Mouse (Mus musculus): ENCODE results near the gene Ier5.

Gene Ier5

DNA sequence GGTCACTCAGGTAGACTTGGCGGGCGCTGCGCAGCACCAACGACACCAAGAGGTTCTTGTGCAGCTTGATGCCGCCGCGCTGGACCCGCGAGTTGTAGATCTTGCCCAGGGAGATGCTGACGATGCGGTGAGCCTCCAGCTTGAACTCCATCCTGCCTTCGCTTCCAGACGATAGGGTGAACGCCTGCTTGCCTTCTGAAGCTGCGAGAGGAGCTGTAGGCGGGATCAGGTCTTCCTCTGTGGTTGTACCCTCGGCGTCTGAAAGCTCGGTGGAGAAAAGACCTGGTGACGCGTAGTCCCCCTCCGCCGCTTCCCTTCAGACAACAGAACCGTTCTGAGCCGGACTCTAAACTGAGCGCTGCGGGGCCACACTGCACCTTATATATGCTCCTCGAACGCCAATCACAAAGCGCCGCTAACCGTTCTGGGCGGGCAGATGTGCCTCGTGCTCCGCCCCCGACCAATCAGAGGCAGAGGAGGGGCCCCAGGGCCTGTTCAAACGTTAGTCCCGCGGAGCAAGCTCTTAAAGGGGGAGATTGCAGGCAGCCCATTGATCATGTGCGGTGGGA is at the start of gene Ier5:
Gene Ier5 (minus strand): TSS at position 357 of the 569 bp plus-strand sequence.
- DNase-seq (ENCODE audit: low spot score in 2 of 2), result peak; percentile 95 to 96

DNA sequence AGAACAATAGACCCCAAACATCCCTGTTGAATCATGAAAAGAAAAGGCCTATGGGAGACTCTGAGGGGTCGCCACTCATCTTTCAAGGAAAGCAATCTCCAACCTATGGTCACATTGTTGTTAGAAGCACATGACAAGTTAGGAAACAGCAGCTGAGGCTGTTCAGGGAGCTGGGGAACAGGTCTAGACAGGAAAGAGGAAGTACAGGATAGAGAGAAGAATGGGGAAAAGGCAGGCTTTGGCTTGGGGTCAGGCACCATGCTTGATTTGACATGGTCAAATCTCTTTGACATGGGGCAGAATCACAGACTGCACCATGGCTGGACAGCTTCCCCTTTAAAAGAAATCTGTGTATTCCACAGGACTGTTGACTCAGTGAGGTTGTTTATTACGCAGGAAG is 47.8 kb upstream of the Ier5 start:
- DNase-seq (ENCODE audit: low spot score in 2 of 2), result no peak

DNA sequence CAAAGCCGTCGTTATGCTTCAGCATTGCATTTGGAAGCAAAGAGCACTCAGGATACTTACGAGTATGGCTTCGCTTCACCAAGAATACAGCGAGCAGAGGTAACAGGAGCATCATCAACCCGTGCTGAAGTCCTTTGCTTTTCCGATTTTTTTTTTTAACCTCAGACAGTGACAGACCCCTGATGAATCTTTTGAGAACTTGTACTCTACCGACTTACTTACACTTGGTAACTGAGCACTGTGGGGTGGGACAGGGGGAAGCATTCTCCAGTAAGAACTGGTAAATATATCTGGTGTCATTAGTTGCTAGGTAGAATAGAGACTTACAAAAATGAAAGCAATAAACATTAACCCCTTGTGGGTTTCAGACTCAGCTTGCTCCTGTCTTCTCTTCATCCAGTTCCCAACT is 47.1 kb upstream of the Ier5 start, which contains the start of gene Mr1:
Gene Mr1 (minus strand): TSS at position 243 of the 409 bp plus-strand sequence.
- DNase-seq (ENCODE audit: low spot score in 2 of 2), result no peak

DNA sequence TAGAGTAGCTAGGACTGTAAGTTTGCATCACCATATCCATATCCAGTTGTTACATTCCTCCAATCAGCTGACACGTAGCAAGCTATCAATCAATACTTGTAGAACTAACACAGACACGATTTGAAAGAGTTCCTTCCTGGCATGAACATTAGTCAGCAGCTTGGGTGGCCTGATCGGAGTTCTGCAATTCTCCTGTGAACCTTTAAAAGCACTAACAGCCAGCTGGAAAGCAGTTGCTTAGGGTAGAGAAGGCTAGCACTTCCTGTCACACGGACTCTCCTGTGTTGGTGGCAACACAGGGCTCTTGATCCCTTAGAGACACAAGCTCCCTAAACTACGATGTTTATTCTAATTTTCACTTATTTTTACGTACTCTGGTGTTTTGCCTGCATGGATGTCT is 46.2 kb upstream of the Ier5 start:
- no peak for DNase-seq (ENCODE audit: low spot score in 2 of 2)

DNA sequence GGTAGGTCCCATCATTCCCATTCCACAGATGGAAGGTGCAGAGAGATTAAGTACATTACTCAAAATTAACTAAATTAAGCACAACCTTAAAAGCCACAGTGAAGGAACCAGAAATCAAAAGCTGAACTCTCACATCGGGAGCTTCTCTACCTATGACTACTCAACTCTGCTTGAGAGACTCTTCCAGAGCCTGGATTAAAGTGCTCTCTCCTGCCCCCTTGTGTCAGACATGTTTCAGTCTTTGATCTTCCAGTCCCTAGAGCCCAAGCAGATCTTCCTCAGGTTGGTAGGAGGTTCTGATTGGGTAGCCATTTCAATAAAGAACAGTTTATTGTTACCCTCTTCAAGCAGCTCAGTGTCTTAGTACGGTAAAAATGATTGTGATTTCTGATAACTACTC is 40.6 kb upstream of the Ier5 start:
- DNase-seq (ENCODE audit: low spot score in 2 of 2), result peak in 1 of 2 experiments; percentile 66

DNA sequence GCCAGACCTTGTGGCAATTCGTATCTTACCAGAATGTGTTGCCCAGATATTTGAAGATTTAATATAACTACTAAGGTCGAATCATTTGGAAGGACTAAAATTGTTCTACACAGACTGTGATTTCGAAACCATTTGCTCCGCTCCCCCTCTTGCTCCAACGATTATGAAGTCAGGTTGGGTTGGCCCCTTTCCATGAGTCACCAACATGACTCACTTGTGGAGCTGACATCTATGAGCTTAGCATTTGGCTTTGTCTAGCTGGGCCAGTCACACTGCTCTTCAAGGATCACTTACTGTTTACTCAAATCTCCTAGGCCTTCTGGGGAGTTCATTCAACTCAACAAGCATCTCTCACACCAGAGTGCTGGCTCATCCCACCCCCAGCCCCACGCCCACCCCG is 39.4 kb upstream of the Ier5 start:
- no peak for DNase-seq (ENCODE audit: low spot score in 2 of 2)

DNA sequence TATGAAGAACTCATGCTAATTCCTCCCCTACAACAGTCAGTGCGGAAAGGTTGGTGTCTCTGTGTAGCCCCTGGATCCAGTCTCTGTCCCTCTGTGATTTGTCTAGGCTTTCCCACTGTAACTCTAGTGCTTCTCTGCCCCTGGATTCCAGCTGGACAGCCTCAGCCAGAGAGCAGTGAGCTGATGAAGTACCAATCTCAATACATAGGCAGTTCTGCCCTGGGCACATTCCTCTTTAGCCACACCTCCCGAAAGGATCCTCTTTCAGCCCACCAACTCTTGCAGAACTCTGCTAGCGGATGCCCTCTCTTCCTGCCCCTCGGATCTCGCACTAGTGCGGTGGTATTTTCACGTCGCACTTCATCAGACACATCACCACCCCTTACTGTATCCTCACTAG is 35.4 kb upstream of the Ier5 start:
- no peak for DNase-seq (ENCODE audit: low spot score in 2 of 2)

DNA sequence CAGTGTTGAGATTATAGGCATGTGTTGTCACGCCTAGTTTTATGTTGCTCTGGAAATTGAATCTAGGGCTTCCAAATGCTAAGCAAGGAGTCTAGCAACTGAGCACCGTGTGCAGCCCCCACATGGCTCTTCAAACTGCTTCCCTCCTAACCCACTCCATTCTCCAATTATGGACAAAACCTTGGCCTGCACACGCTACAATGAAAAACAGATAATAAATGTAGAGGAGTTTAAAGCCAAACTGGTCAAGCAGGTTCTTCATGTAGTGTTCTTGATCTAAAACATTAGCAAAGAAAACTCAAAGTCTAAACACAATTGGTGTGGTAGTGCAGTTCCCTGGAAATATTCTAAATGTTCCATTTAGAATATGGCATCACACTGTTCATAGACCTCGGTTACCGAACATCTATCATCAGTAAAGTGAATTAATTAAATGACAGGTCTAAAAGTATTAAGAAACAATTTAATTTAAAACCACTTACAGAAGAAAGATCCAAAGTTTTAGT is 28.0 kb upstream of the Ier5 start:
- DNase-seq (ENCODE audit: low spot score in 2 of 2), result no peak

DNA sequence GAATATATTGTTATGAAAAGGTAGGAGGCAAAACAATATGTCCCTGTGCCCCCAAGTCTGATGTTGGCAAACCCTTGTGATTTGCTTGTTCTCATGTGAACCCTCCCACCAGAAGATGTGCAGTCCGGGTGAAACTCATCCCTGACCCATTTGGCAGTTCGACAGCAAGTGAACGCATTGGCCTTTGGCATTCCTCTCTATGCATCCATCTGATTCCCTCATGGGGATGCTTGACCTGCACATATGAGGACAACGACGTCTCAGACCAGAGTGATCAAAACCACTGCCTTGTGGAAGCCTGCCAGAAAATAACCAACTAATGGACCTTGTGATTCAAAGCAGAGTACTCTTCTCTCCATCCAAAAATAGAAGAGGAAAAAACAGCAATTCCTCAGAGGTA is 27.3 kb upstream of the Ier5 start:
- no peak for DNase-seq (ENCODE audit: low spot score in 2 of 2)

DNA sequence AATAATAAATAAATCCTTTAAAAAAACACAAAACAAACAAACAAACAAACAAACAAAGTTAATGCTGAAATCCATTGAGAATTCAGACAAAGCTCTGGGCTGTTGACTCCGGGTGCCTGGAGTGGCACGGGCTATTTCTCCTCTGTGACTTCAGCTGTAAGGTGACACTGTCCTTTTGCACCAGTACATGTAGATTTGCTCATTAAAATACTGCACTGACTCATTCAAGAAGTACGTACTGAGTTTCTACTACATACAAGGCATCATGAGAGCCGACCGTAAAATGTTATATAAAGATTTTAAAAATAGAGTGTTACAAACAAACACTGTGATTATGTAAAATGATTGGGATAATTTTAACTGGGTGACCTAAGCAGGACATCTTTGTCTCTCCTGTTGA is 25.0 kb upstream of the Ier5 start:
- DNase-seq (ENCODE audit: low spot score in 2 of 2), result no peak

DNA sequence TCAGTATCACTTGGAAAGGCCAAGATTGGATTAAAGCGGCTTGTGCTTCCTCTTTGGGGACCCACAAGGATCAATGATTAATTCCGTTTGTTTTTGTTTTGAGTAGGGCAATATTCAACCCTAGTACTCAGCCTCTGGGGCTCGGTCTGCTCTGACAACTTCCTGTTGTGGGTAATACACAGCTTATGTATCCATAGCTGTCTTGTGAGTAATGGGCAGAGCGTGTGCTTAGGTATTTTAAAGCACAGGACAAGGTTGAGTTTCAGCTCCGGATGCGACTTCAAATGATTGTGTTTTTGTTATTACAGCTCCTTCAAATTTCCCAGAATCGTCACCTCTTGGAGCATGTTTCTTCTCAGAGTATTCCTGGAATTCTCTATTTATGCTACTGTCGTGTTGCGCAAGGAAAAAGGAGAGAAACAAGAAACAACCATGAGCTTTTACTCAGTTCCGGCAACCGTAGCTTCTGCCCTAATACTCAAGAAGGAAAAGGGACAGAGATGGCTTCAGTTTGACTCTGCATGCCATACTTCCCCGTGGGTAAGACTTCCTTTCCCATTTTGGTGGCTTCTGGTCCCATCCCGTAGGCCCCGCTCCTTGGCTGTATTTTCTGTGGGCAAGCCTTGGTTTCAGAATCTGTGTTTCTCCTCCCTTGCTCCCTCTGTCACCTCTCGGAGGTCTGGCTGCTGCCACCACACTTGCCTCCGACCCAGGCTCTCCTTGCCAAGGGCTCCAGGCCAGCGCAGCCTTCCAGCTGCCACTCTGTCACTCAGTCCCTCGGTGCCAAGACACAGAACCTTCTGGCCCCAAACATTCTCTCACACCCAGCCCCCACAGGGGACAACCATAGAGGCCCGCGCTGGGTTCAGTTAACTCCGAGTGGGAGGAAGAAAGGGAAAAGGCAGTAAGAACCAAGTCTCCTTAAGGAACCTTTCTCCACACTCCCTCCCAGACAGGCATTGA is 22.8 kb upstream of the Ier5 start:
- no peak for DNase-seq (ENCODE audit: low spot score in 2 of 2)

DNA sequence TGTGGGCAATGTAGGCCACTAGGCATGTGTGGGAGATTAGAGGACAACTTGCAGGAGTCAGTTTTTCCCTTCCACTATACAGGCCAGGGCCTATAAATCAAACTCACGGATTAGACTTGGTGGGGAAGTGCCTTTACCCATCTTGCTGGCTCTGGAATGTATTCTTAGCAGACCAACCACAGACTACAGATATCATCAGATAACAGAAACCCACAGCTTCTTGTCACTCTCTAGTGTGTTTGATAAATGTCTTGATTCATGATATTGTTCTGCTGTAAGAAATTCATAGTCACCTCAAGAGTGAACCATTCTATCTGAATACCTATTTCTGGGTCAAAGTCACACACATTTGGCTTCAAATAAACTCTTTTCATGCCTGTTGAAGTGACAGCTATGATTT is 20.3 kb upstream of the Ier5 start:
- no peak for DNase-seq (ENCODE audit: low spot score in 2 of 2)

DNA sequence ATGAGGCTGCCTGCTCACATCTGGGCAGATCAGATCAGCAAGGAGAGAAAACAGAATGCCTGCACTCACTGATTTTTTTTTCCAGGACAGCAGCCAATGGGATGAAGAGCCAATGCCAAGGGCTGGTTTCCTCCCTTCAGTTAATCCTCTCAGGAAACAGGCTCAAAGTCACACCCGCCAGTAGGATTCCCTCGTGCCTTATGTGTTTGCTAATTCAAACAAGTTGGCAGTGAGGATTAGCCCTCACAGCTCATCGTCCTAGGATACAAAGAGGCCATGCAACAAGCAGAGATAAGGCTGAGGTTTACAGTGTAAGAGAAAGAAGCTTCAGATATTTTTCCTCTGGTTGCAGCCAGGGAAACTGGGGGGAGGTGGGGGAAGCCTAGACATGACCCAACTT is 14.5 kb upstream of the Ier5 start:
- DNase-seq (ENCODE audit: low spot score in 2 of 2), result no peak

DNA sequence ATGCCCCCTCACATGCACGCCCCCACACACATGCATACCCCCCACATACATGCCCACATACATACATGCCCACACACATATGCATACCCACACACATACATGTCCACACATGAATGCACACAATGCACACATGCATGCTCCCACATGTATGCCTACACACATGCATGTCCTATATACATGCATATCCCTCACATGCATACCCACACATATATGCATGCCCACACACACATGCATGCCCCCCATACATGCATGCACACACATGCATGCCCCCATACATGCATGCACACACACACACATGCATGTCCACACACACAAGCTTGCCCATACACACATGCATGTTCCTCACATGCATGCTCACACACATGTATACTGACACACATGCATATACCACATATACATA is 13.4 kb upstream of the Ier5 start:
- DNase-seq (ENCODE audit: low spot score in 2 of 2), result no peak

DNA sequence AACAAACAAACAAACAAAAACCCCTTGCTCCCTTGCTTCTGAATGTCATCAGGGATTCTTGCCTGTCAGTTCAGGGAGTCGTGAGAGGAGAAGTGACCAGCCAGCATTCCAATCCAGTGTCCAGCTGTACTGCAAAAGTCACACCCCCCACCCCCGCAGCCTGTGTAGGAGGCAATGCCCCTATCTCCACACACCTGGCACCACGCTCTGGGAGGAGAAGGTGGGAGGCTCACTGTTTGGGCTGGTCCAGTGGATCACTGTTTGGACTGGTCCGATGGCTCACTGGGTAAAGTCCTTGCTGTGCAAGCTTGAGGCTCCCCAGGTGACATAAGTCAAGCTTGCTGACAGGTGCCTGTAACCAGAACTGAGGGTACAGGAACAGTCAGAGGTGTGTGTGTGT is 12.7 kb upstream of the Ier5 start:
- no peak for DNase-seq (ENCODE audit: low spot score in 2 of 2)

DNA sequence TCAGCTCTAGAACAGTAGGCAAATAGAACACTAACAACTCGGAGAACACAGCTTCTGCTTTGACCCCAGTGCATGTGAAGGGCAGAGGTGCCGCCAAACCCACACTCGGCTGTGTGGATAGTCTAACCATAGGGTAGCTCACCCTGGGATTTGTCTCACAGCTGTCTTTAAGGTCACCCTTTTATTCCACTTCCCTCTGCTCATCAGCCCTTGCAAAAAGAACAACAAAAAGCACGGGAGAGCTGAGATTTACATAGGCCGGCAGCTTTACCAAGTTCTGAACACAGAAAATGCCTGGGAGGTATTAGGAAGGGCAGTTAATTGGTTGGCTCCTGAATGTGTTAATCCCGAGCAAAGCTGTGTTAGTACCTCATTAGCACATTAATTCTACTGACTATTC is 12.1 kb upstream of the Ier5 start:
- DNase-seq (ENCODE audit: low spot score in 2 of 2), result no peak

DNA sequence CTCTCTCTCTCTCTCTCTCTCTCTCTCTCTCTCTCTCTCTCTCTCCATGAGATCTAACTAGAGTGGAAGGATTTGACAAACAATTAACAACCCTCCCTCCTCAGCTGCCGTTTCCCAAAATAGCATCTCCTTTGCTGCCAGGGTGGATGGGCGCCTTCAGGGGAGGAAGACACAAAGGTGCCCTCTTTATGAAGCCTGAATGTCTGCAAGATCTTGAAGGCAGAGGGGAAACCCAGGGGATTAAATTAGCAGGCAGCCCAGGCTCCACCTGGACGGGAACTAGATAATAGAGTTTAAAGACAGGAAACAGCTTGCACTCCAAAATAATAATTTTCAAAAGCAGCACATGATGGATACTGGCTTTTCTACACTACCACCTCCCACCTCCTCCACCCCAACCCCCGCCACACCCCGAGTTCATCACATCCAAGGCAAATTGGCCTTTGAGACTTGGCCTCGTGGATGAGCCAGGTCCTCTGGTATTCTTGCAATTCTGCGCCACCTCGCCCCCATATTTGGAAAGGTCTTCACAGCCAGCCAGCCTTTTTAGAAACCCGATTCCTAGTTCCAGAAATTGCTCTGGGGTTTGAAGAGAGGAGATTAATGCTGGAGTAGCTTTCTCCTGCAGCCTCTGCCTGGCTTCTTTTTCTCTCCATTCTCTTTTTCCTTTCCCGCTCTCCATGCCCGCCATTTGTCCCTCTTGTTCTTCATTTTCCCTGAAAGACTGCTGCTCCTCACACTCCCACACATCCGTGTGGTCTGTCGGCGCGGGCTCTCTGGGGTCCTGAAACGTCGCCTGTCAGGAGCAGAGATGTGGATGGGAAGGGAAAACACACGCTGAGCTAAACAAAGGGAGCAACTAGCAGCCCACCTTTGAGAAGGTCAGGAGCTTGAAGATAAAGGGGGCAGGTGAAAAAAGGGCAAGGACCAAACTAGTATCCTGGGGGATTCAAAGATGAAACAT is 10.2 kb upstream of the Ier5 start:
- no peak for DNase-seq (ENCODE audit: low spot score in 2 of 2)

DNA sequence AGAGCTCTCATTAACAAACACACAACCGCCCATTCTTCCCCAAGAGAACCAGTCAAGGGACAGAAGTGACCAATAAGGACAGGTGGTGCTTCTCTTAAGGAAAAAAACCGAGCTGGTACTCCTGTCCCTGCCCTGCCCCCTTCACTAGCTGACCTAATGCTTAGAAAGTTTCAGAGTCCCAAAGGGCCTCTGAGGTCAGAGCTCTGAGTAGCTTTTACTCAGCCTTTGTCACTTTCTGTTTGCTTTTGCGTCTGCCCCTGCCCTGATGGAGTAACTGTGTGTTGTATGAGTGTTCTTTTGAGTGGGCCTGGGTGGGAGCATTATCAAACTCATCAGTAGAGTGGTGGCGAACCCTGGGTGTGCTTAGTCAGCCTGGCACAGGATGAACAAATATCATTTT is 9.0 kb upstream of the Ier5 start:
- DNase-seq (ENCODE audit: low spot score in 2 of 2), result no peak

DNA sequence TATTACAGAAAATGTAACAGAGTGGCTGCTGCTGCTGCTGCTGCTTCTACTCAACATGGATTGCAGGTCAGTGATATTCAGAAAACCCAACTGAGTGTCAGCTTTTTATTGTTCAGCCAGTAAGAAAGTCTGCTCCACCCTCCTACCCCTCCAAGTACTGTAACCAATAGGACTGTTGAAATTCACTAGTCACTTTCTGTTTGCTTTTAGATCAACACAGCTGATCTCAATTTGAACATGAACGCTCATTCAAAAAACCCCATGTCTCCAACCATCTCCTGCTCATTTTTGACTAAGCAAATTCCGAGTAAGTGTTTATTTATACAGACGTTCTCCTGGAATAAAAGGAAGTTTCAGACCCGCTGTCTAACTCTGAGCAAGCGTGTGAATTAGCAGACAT is 8.4 kb upstream of the Ier5 start:
- DNase-seq (ENCODE audit: low spot score in 2 of 2), result no peak

DNA sequence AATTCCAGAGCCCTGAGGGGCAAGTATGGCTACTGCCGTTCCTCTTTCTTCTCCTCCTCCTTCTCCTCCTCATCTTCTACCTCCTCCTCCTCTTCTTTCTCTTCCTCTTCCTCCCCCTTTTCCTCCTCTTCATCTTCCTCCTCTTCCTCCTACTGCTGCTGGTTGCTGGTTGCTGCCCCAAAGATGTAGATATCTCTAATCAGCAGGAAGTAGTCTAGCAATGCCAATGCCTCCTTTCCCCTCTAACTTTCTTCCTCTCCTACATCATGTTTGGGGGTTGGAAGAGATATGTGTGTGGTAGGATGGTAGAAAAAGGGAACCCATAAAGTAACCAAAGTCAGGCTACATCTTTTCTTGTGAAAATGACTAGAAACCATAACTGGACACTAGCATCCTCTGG is 6.9 kb upstream of the Ier5 start:
- no peak for DNase-seq (ENCODE audit: low spot score in 2 of 2)

DNA sequence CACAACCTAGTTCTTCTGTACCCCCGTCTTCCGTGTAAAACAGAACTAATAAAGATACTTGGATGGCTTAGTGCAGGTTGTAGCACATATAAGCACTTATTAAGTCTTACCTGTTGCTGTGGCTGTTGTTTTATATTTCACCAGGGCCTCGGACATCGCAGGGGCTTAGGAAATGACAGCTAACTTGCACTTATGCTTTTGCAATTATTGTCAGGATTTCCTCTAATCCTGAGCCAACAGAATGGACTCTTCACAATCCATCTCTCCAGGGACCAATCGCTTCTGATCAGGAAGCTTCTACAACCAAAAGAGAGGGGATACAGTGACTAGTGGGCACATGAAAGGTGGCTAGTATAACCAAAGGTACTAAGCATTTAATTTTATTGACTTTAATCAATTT is 4.6 kb upstream of the Ier5 start:
- DNase-seq (ENCODE audit: low spot score in 2 of 2), result no peak

DNA sequence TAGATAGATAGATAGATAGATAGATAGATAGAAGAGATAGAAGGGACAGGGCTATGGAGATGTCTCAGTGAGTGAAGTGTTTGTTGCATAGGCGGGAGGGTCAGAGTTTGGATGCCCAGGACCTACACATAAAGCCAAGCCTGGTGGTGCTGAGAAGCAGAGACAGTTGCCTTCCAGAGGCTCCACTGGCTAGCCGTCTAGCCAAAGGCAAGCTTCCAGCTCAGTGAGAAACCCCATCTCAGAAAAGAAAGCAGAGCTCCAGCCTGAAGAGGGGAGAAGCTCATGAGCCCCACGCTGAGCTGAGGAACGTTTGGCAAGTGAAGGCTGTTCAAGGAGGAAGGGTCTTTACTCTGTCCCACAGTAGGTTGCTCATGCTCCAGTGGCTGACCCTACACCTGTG is 3.2 kb upstream of the Ier5 start:
- DNase-seq (ENCODE audit: low spot score in 2 of 2), result no peak
